Mouse (Mus musculus) adrenal gland, postnatal 25 days (tissue): ENCODE measurements at regions not wholly inside any gene's neighbourhood (a gene's known extent, or its start where the extent isn't known, plus 50 kb on each side); places are given as distances from the start of the nearest gene placed in this dataset.

Experiments used
- DNase-seq: peaks from one replicate; pipeline ENCODE4 v3.0.0; 2021; ENCODE audit warnings: mixed read lengths

GRCm38 (mm10) chr15:11774717-11775116 is 132.4 kb downstream of the Npr3 start:
- DNase-seq: no peak

DNA sequence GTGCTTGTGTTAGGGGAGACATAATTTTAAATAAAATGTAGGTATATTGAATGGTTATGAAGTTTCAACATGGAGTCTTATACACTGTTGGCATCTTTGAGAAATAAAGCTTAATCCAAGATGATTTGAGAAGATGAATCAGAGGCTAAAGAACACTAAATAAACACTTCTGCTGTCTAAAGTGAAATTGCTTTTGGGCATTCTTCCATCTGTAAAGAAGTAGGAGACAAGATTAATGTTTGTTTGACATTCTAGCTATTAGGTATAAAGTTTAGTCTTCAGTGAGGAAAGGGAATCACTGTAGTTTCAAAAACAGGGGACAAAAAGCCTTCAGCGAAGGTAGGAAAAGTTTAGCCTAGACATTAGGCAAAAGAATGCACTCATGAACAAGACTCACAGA is 136.5 kb downstream of the Npr3 start:
- DNase-seq: no peak

GRCm38 (mm10) chr15:11757963-11758362 is 149.1 kb downstream of the Npr3 start:
- DNase-seq: no peak

DNA sequence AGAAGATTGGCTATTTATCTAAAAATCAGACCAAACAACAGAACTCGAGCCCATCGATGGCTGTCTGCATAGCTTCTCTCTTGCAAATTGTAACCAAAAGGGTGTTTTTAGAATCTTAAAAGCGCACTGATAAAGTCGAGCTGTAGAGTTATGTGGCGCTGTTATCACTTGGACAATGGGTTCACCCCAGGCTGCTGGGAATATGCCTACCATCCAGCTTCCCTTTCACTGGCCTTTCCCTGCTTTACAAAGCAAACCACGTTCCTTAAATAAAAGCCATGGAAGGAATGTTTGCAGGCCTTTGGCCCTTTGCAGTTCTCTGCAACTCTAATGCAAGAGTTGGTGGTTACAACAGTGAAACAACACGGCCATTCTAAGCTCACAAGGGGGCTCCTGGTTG is 150.3 kb downstream of the Npr3 start:
- DNase-seq: no peak

GRCm38 (mm10) chr15:11753216-11753615 is 153.9 kb downstream of the Npr3 start:
- peak; percentile 42 for DNase-seq

DNA sequence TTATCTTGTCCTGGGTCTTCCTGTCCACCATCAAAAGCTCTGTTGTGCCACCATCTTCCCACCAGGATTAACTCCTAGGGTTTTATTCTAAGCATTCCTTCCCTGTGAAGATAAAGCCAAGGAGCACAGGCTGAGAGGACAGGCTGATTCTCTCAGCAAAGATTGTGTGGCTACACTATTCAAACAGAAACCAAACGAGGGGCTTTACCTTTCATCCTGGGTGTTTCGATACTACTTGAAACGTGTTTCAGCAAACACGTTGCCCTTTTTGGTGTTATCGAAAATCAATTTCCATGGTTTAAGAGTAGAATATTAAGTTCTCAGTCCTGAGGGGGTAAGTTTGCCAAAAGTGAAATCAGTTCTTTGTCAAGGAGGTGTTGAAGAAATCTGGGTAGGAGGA is 156.2 kb downstream of the Npr3 start:
- DNase-seq: no peak

DNA sequence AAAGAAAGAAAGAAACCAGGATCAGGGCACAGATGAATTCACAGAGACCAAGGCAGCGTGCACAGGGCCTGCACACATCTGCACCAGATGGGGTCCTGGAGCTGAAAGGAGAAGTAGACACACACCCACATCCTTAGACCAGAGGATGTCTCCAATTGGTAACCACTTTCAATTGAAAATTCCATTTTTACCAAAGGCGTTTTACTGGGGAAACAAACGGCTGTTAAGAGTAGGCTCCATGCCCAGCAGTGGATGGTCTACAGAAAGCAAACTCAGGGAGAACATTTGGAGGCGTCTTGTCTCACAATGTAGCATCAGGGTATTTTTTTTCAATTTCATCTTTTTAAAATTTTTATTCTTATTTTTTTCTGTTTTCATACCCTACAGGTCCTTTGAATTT is 157.6 kb downstream of the Npr3 start:
- no peak for DNase-seq

DNA sequence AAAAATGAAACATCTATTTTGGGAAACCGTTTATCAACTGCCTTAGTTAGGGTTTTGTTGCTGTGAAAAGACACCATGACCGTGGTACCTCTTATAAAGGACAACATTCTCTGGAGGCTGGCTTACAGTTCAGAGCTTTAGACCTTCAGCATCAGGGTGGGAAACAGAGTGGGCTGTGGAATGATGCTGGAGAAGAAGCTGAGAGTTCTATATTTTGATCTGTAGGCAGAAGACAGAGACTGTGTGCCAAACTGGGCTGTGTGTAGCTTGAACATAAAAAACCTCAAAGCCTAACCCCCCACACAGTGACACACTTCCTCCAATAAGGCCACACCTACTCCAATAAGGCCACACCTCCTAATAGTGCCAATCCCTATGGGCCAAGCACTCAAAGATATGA is 158.8 kb downstream of the Npr3 start:
- no peak for DNase-seq

- DNase-seq: no peak
Observed at GRCm38 (mm10) chr15:11746754-11747153, 160.3 kb downstream of the Npr3 start.

DNA sequence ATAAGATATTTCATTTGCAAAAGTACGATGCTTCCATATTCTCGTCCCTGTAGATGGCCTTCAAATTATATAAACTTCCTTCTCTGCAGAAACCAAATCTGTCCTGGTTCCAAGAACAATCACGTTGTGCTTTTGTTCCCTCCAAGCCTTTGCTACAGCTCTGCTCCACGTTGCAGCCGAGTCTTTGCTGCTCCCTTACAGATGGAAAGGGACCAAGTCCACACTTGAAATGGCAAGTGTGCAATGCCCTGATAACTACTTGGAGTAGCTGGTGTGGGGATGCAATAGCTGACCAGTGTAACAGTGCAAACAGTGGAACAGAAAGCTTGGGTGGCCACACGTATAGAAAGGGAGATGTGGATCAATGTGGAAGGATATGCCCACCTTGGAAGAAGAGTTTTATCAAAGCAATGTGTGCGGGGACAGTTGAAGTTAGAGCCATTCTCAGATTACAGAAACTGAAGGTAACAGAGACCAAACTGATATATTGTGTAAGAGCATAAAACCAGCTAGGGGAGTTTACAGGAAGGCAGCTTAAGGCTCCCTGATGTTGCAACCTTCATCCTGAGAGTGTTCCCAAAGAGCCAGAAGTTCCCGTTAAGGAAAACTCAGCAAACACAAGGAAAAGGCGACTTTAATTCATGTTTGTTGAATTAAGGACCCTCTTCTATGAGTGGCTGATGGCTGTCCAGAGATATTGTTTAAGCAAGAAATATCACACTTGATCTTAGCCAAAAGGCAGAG is 161.3 kb downstream of the Npr3 start:
- DNase-seq: no peak

DNA sequence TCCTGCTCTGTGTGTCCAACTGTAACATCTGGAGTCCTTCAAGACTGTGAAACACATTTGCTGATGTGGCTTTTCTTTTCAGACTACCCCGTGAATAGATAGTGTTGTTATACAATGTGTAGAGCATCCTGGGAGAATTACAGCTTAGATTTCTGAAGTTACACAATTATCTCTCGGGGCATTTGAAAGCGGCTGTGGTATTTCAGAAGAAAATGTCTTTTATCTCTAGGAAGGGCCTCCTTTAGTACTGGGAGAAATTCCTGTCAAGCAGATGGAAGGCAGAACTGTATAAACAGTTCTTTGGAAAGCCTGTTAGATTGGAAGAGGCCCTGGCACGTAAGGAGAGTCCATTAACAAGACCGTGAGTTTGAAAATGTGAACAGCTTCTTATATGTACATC is 162.2 kb downstream of the Npr3 start:
- DNase-seq: no peak

- no peak for DNase-seq
Observed at GRCm38 (mm10) chr15:11744296-11744695, 162.8 kb downstream of the Npr3 start.

- DNase-seq: no peak
Observed at GRCm38 (mm10) chr15:11742820-11743219, 164.3 kb downstream of the Npr3 start.

DNA sequence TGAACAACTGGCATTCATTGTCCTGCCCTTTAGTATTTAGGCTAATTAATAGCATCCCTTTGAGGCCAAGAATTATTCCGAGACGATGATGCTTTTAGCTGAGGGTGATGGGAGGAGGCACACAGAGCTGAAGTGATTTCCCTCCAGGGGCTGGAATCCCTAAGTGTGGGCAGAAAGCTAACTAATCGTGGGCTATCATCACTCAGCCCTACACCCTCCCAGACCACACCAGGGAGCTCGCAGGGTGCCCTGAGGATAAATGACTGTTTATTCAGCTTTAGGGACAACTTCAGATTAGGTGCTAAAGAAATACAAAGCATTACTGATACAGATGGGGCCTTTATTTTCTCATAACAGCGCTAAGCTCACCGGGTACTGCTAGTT is 164.7 kb downstream of the Npr3 start:
- no peak for DNase-seq

- no peak for DNase-seq
Observed at GRCm38 (mm10) chr15:11741598-11742345, 165.3 kb downstream of the Npr3 start.

DNA sequence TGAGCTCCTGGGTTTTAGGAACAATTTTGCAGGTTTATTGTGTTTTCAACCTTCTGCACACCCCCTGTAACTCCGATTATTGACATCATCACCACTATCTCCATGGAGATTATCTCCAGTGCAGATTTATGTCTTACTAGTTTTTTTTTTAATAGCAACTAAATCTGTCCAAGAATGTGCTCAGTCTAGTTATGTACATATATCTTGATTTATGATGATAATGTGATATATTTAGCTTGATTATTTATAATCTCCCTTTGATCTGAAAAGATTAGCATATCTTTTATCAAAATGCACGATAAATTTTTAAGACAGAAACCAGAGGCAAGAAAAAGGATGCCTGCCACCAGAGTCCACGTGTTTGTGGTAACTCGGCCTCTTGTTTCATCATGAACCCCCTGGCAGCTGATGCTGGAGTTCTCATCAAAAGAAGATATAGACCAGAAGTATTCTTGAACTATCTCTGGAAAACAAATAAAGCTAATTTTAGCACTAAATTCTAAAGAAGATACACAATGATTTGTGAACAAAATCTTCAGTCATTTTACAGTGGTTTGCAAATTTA is 169.6 kb downstream of the Npr3 start:
- no peak for DNase-seq

GRCm38 (mm10) chr15:11734639-11735265 is 172.3 kb downstream of the Npr3 start:
- no peak for DNase-seq

- no peak for DNase-seq
Observed at GRCm38 (mm10) chr15:11729381-11729780, 177.7 kb downstream of the Npr3 start.

DNA sequence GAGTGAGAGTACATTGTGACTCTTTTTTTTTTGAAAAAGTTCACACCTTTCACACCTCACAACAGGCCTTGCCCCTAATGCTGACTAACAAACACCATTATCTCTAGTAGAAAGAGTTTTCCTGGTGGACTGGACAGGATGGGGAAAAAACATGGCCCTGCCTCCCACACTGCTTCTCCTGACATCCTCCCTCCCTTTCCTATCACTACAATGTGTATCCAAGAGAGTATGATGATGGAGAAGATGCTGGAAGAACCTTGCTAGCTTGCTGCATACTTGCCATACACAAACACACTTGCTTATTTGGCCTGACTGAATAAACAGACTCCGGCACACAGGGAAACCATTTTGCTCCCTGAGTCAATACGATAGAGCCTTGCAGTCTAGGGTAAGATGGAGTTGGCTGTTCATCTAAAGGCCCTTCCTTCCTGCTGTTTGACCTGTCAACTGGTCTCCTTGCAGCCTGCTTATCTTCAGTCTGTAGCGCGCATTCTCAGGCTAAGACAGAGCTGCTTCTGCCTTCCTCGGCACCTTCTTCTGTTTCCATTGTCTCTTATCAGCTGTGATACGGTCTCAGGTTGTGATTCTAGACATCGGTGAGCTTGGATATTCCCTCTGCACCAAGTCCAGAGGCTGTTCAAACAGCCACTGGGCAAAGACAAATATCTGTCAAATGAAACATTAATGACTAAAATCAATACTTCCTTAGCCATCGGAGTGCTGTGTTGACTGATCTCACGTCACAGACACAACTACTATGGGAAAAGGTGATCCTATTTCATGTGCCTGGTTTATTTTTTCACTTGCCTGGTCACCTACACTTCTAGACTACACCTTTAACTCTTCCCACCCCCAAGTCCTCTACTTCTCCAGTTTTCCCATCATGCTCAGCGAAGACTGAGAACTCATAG is 181.2 kb downstream of the Npr3 start:
- DNase-seq: no peak

GRCm38 (mm10) chr15:11720645-11721044 is 186.4 kb downstream of the Npr3 start:
- no peak for DNase-seq

- DNase-seq: no peak
Observed at GRCm38 (mm10) chr15:11716168-11716842, 190.8 kb downstream of the Npr3 start.
